22 mouse cellular contexts compared by ENCODE assay signal in genomic region chr7:134519372-134519975, GRCm38 (mm10).
DNase-seq lines count a peak whose midpoint lies in the region; ATAC-seq and TF ChIP-seq lines count a peak whose summit lies in the region.
"Had no signal": no experiment of that assay in that cellular context is flagged by ENCODE, and none has a peak within 500 bp of the region (broad histone marks: within the 10 kb centered on the region; RNA-seq: fewer than 3 reads in every experiment).

No protein-coding gene starts in this region.

- H3K4me2 ChIP-seq in midbrain, postnatal 0 days (ENCODE audit: low read depth, low read length, poor library complexity, severe bottlenecking), result no peak overlapping the region
- no peak overlapping the region for H3K4me2 ChIP-seq in midbrain, embryonic 15.5 days
- H3K4me2 ChIP-seq: heart, embryonic 15.5 days; hindbrain, embryonic 15.5 days; intestine, embryonic 15.5 days had no signal

- DNase-seq in adrenal gland, postnatal 25 days, result peak; percentile 10
- no peak for DNase-seq in adrenal gland, postnatal 14 days
- DNase-seq in layer of hippocampus, adult 2 months (ENCODE audit: low spot score in 2 of 2), result no peak
- DNase-seq in layer of hippocampus, adult 11-12 months (ENCODE audit: low spot score), result no peak
- no peak for DNase-seq in midbrain, postnatal 0 days (ENCODE audit: low spot score)
- DNase-seq: adrenal gland, adult 2 months; cerebellum, adult 11 months; cerebellum, adult 9-11 months; gastrocnemius, adult 2 months; heart, postnatal 36 days; midbrain, embryonic 14.5 days; thymus, postnatal 25 days had no signal

- no peaks in the 10 kb centered on the region for H3K4me1 ChIP-seq in midbrain, postnatal 0 days (ENCODE audit: insufficient read depth, low read length)
- H3K4me1 ChIP-seq in midbrain, embryonic 15.5 days, result no peaks in the 10 kb centered on the region
- H3K4me1 ChIP-seq: forebrain, embryonic 10.5 days; heart, embryonic 15.5 days; hindbrain, embryonic 15.5 days; intestine, embryonic 15.5 days had no signal

- no peak for ATAC-seq in midbrain, postnatal 0 days (ENCODE audit: low FRiP score)
- no peak for ATAC-seq in midbrain, embryonic 15.5 days (replicated peaks)
- peak; percentile 54 for ATAC-seq in megakaryocyte progenitor cell, adult 5-6 weeks (replicated peaks; ENCODE audit: poor library complexity)
- no peak for ATAC-seq in CD4-positive, CD25-positive, alpha-beta regulatory T cell, adult 4 months
- ATAC-seq: intestine, embryonic 15.5 days; Patski had no signal

- H3K9me3 ChIP-seq in midbrain, postnatal 0 days (ENCODE audit: low read length), result no peaks in the 10 kb centered on the region
- H3K9me3 ChIP-seq in midbrain, embryonic 15.5 days, result no peaks in the 10 kb centered on the region
- H3K9me3 ChIP-seq: forebrain, embryonic 10.5 days; heart, embryonic 15.5 days; hindbrain, embryonic 15.5 days; intestine, embryonic 15.5 days had no signal

- no peaks in the 10 kb centered on the region for H3K27me3 ChIP-seq in midbrain, postnatal 0 days (ENCODE audit: insufficient read depth, low read length)
- H3K27me3 ChIP-seq in midbrain, embryonic 15.5 days (replicated peaks), result no peaks in the 10 kb centered on the region
- H3K27me3 ChIP-seq: heart, embryonic 15.5 days; hindbrain, embryonic 15.5 days; intestine, embryonic 15.5 days; Patski had no signal

- peak; percentile 47 for TF ChIP-seq CTCF in layer of hippocampus, adult 2 months (conservative IDR thresholded peaks at IDR 0.05)
- peak; percentile 45 for TF ChIP-seq CTCF in midbrain, postnatal 0 days (IDR thresholded peaks at IDR 0.05)

- H3K36me3 ChIP-seq in midbrain, postnatal 0 days (ENCODE audit: insufficient read depth, low read length), result no peaks in the 10 kb centered on the region
- H3K36me3 ChIP-seq in midbrain, embryonic 15.5 days (replicated peaks), result no peaks in the 10 kb centered on the region
- H3K36me3 ChIP-seq: forebrain, embryonic 10.5 days; heart, embryonic 15.5 days; hindbrain, embryonic 15.5 days; intestine, embryonic 15.5 days had no signal

- no peak overlapping the region for H3K4me3 ChIP-seq in layer of hippocampus, adult 2 months
- no peak overlapping the region for H3K4me3 ChIP-seq in midbrain, postnatal 0 days (ENCODE audit: low read depth, low read length)
- no peak overlapping the region for H3K4me3 ChIP-seq in midbrain, embryonic 15.5 days
- H3K4me3 ChIP-seq: forebrain, embryonic 10.5 days; gastrocnemius, adult 2 months; heart, embryonic 15.5 days; hindbrain, embryonic 15.5 days; intestine, embryonic 15.5 days; myocyte had no signal

- no peak overlapping the region for H3K27ac ChIP-seq in layer of hippocampus, adult 2 months
- H3K27ac ChIP-seq in midbrain, postnatal 0 days (ENCODE audit: low read depth, low read length), result no peak overlapping the region
- H3K27ac ChIP-seq in midbrain, embryonic 15.5 days, result no peak overlapping the region
- H3K27ac ChIP-seq: forebrain, embryonic 10.5 days; gastrocnemius, adult 2 months; heart, embryonic 15.5 days; hindbrain, embryonic 15.5 days; intestine, embryonic 15.5 days; liver, embryonic 14.5 days had no signal

- WGBS in midbrain, postnatal 0 days, result 86% methylated on average over 9 of the region's 9 CpGs
- WGBS in midbrain, embryonic 15.5 days, result 88% methylated on average over 9 of the region's 9 CpGs

- H3K9ac ChIP-seq in midbrain, postnatal 0 days (replicated peaks; ENCODE audit: low read length, poor library complexity, severe bottlenecking), result no peak overlapping the region
- H3K9ac ChIP-seq in midbrain, embryonic 15.5 days, result no peak overlapping the region
- H3K9ac ChIP-seq: heart, embryonic 15.5 days; hindbrain, embryonic 15.5 days; intestine, embryonic 15.5 days; liver, embryonic 14.5 days had no signal
